Mouse (Mus musculus) midbrain, embryonic 13.5 days (tissue): ENCODE measurements around the gene Glyat. TPM values are rescaled to one million over a fixed set of nuclear protein-coding genes. Genes with fewer than 3 reads are reported as not detected.

Experiments used
- ATAC-seq: fragments of 200-750 bp; cut with Nextera tagmentation; 2 replicates; pipeline ENCODE4 v1.8.0; 2017; ENCODE audit warnings: mild to moderate bottlenecking, moderate TSS enrichment, moderate library complexity
- H3K27ac ChIP-seq: fragments of 300-500 bp; sonication (generic); 2 replicates; pipeline ENCODE4 v1.5.1; 2015; ENCODE audit warnings: inconsistent platforms, mild to moderate bottlenecking, moderate library complexity
- H3K27me3 ChIP-seq: fragments of 300-500 bp; sonication (generic); 2 replicates; pipeline ENCODE4 v1.6.1; 2015; ENCODE audit warnings: mild to moderate bottlenecking, inconsistent platforms
- H3K36me3 ChIP-seq: fragments of 300-500 bp; sonication (generic); 2 replicates; pipeline ENCODE4 v1.6.1; 2015; ENCODE audit warnings: mild to moderate bottlenecking, inconsistent platforms
- H3K4me1 ChIP-seq: fragments of 300-500 bp; sonication (generic); replicated peaks from 2 replicates; pipeline ENCODE4 v1.6.1; 2015; ENCODE audit warnings: inconsistent platforms
- H3K4me2 ChIP-seq: fragments of 300-500 bp; sonication (generic); replicated peaks from 2 replicates; pipeline ENCODE4 v1.6.1; 2015; ENCODE audit warnings: moderate library complexity, mild to moderate bottlenecking, inconsistent platforms
- H3K4me3 ChIP-seq: fragments of 300-500 bp; sonication (generic); replicated peaks from 2 replicates; pipeline ENCODE4 v1.5.1; 2015; ENCODE audit warnings: mild to moderate bottlenecking, inconsistent platforms
- H3K9ac ChIP-seq: fragments of 300-500 bp; sonication (generic); replicated peaks from 2 replicates; pipeline ENCODE4 v1.6.1; 2015; ENCODE audit warnings: mild to moderate bottlenecking, inconsistent platforms
- H3K9me3 ChIP-seq: fragments of 300-500 bp; sonication (generic); 2 replicates; pipeline ENCODE4 v1.6.1; 2016; ENCODE audit warnings: mild to moderate bottlenecking, inconsistent platforms
- polyA plus RNA-seq: library from polyadenylated mRNA; unstranded; fragments of >200 nt; fragmentation: Nextera tagmentation; extraction: Ambion mirVana; gene quantifications from 2 replicates; pipeline ENCODE4 v1.2.1, GENCODE M21; 2015

Glyat gene
- polyA plus RNA-seq, 1 experiment from 2014 or later = not detected

GRCm38 (mm10) chr19:12696221-12696620 lies 63.1 kb downstream of the Glyat start:
- no peak for ATAC-seq
- Histone ChIP-seq H3K27me3 (no peaks in the 10 kb centered on the region), H3K4me3 (no peak overlapping the region), H3K27ac (no peak overlapping the region), H3K9me3 (no peaks in the 10 kb centered on the region), H3K36me3 (no peaks in the 10 kb centered on the region), H3K4me1 (no peaks in the 10 kb centered on the region), H3K9ac (no peak overlapping the region), H3K4me2 (no peak overlapping the region)

Other genes with a start within 250 kb of the Glyat start
- gene Olfr1440, start 246.0 kb upstream of the Glyat start, polyA plus RNA-seq = not detected in 2 replicates
- gene Olfr1441, start 215.9 kb upstream of the Glyat start, polyA plus RNA-seq = not detected in 2 replicates
- gene Pfpl, start 205.4 kb upstream of the Glyat start, polyA plus RNA-seq = not detected in 2 replicates
- 0.54 and 0.57 TPM in 2 replicates for gene Mpeg1, start 172.5 kb upstream of the Glyat start, polyA plus RNA-seq
- gene Dtx4, start 131.9 kb upstream of the Glyat start, polyA plus RNA-seq = 36.6 and 40.7 TPM in 2 replicates
- gene Fam111a, start 87.6 kb upstream of the Glyat start, polyA plus RNA-seq = 9.5 TPM in 2 replicates
- gene Gm4952, start 33.3 kb upstream of the Glyat start, polyA plus RNA-seq = not detected in 2 replicates
- not detected in 2 replicates for gene Olfr1442, start 37.1 kb downstream of the Glyat start, polyA plus RNA-seq
- gene Olfr1443, start 44.8 kb downstream of the Glyat start, polyA plus RNA-seq = not detected in 2 replicates
- gene Keg1, start 62.5 kb downstream of the Glyat start, polyA plus RNA-seq = not detected in 2 replicates
- gene Cntf, start 132.3 kb downstream of the Glyat start, polyA plus RNA-seq = 2.0 and 3.1 TPM in 2 replicates
- gene Zfp91, start 162.8 kb downstream of the Glyat start, polyA plus RNA-seq = 15.9 and 17.1 TPM in 2 replicates
- 0.89 and 1.3 TPM in 2 replicates for gene Lpxn, start 162.9 kb downstream of the Glyat start, polyA plus RNA-seq
- gene Gm5244, start 213.4 kb downstream of the Glyat start, polyA plus RNA-seq = not detected in 2 replicates
- gene Olfr1444, start 224.0 kb downstream of the Glyat start, polyA plus RNA-seq = not detected in 2 replicates